In the genomic region with DNA sequence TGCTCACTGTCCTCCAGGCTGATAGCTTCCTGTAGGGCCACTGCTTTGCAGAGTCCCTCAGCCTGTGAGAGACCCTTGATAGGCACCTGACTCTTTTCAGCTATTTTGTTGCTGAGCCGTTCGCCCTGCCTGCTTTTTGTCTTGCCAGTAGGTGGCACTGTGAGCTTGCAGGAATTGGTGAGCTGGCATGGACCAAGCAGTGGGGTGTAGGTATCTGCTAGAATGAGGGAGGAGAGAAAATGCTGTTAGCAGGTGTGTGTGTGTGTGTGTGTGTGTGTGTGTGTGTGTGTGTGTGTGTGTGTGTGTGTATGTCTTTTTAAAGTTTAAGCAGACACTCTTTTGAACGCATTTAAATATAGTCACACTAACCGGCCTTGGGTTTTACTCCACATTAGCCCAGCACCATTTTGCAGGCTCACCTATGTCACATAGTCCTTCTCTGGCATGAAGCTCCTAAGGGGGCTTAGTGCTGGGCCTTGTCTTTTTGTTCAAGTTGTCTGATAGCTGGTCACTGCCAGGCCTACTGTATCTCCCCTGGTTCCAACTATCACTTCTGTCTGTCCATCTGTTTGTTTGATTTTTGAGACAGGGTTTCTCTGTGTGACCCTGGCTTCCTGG, we compare ENCODE assay signal across 8 mouse cellular contexts. TPM values are rescaled to one million over a fixed set of nuclear protein-coding genes. Genes with fewer than 3 reads are reported as not detected.
DNase-seq lines count a peak whose midpoint lies in the region; ATAC-seq and TF ChIP-seq lines count a peak whose summit lies in the region.

No protein-coding gene starts in this region.

- no peaks in the 10 kb centered on the region for H3K27me3 ChIP-seq in ES-Bruce4 (ENCODE audit: control insufficient read depth, insufficient read depth, low read length, poor library complexity, severe bottlenecking)
- 0 out of 2 replicates have a peak, but pooled peaks cover 15% of the 10 kb centered on the region for H3K27me3 ChIP-seq in forebrain, embryonic 10.5 days (ENCODE audit: poor library complexity, severe bottlenecking)
- H3K27me3 ChIP-seq in lung, embryonic 16.5 days (ENCODE audit: control insufficient read depth, insufficient read depth, low read depth, low read length) = peaks cover 3% of the 10 kb centered on the region; the same call in 1 of the 2 replicates

- no peak for TF ChIP-seq EP300 in ES-Bruce4 (IDR thresholded peaks at IDR 0.05; ENCODE audit: insufficient read depth, low read depth, low read length)

- TF ChIP-seq POLR2A in ES-Bruce4 (IDR thresholded peaks at IDR 0.05; ENCODE audit: insufficient read depth, low read length) = no peak

- WGBS in forebrain, embryonic 10.5 days = 30% methylated on average over 4 of the region's 4 CpGs
- WGBS in lung, embryonic 16.5 days = 25% methylated on average over 4 of the region's 4 CpGs

- ATAC-seq in lung, embryonic 16.5 days (ENCODE audit: low read depth) = peak; percentile 81

- H3K4me3 ChIP-seq in ES-Bruce4 (ENCODE audit: low read depth, low read length) = no peak overlapping the region
- H3K4me3 ChIP-seq in forebrain, embryonic 10.5 days = no peak overlapping the region
- no peak overlapping the region for H3K4me3 ChIP-seq in layer of hippocampus, adult 2 months
- no peak overlapping the region for H3K4me3 ChIP-seq in lung, embryonic 16.5 days (ENCODE audit: low read length)

- H3K4me1 ChIP-seq in ES-Bruce4 (ENCODE audit: control insufficient read depth, insufficient read depth, low read length) = no peaks in the 10 kb centered on the region
- peaks cover 6% of the 10 kb centered on the region for H3K4me1 ChIP-seq in forebrain, embryonic 10.5 days
- H3K4me1 ChIP-seq in lung, embryonic 16.5 days (replicated peaks; ENCODE audit: control insufficient read depth, insufficient read depth, low read length) = 0 out of 2 replicates have a peak, but pooled peaks cover 4% of the 10 kb centered on the region

- no peak overlapping the region for H3K27ac ChIP-seq in ES-Bruce4 (ENCODE audit: insufficient read depth, low read length)
- H3K27ac ChIP-seq in forebrain, embryonic 10.5 days = no peak overlapping the region
- no peak overlapping the region for H3K27ac ChIP-seq in layer of hippocampus, adult 2 months
- no peak overlapping the region for H3K27ac ChIP-seq in lung, embryonic 16.5 days (ENCODE audit: low read length)

- H3K9ac ChIP-seq in ES-Bruce4 (ENCODE audit: low read depth, poor library complexity, severe bottlenecking) = no peak overlapping the region
- no peak overlapping the region for H3K9ac ChIP-seq in lung, embryonic 16.5 days (ENCODE audit: low read length)

- peak; percentile 96 for TF ChIP-seq CTCF in ES-Bruce4 (IDR thresholded peaks at IDR 0.05; ENCODE audit: low read depth, low read length)
- TF ChIP-seq CTCF in layer of hippocampus, adult 2 months (conservative IDR thresholded peaks at IDR 0.05) = peak; percentile 84

- no peak overlapping the region for H3K4me2 ChIP-seq in lung, embryonic 16.5 days (ENCODE audit: low read depth, low read length)

- H3K9me3 ChIP-seq in ES-Bruce4 (replicated peaks; ENCODE audit: control insufficient read depth, insufficient read depth, low read length, poor library complexity, severe bottlenecking) = no peaks in the 10 kb centered on the region
- H3K9me3 ChIP-seq in forebrain, embryonic 10.5 days = no peaks in the 10 kb centered on the region
- H3K9me3 ChIP-seq in lung, embryonic 16.5 days (ENCODE audit: control insufficient read depth, low read length) = no peaks in the 10 kb centered on the region

- H3K36me3 ChIP-seq in ES-Bruce4 (ENCODE audit: control insufficient read depth, insufficient read depth, low read length, poor library complexity, severe bottlenecking) = no peaks in the 10 kb centered on the region
- no peaks in the 10 kb centered on the region for H3K36me3 ChIP-seq in forebrain, embryonic 10.5 days (replicated peaks)
- no peaks in the 10 kb centered on the region for H3K36me3 ChIP-seq in lung, embryonic 16.5 days (ENCODE audit: control insufficient read depth, insufficient read depth, low read length)

- peak; percentile 88 for DNase-seq in brain, adult 2 months (ENCODE audit: low read depth, low spot score)
- peak; percentile 79 for DNase-seq in forebrain, embryonic 10.5 days (ENCODE audit: extremely low spot score, low spot score)
- DNase-seq in heart, postnatal 4 days = peak; percentile 87
- peak; percentile 82 to 87 for DNase-seq in layer of hippocampus, adult 2 months (ENCODE audit: low spot score in 2 of 2)
- peak; percentile 72 for DNase-seq in ovary, postnatal 36 days (ENCODE audit: low spot score)
- peak; percentile 87 for DNase-seq in thymus, postnatal 0 days (ENCODE audit: low spot score)

RNA-seq across cellular contexts. Expression of gene Gm32742, which starts 3.4 kb away (rescaled TPM):
- polyA plus RNA-seq in ES-Bruce4 (2011; ENCODE audit: insufficient read depth, insufficient read length, low read depth, missing spikeins) = not detected in 2 replicates
- polyA plus RNA-seq in forebrain, embryonic 10.5 days (2016; fragmentation: Nextera tagmentation; extraction: Ambion mirVana) = not detected in 2 replicates
- total RNA-seq in heart, postnatal 4 days (2021) = not detected
- not detected for total RNA-seq in layer of hippocampus, adult 2 months (2021)
- 0.08 and 0.13 TPM in 2 replicates for polyA plus RNA-seq in lung, embryonic 16.5 days (2015; fragmentation: Nextera tagmentation; extraction: Ambion mirVana)
- polyA plus RNA-seq in thymus, postnatal 0 days (2015; fragmentation: Nextera tagmentation; extraction: Ambion mirVana) = 0.23 and 0.33 TPM in 2 replicates

RNA-seq across cellular contexts. Expression of gene Pou2af1, which starts 51.6 kb away (rescaled TPM):
- not detected in 2 replicates for polyA plus RNA-seq in ES-Bruce4 (2011; ENCODE audit: insufficient read depth, insufficient read length, low read depth, missing spikeins)
- not detected in 2 replicates for polyA plus RNA-seq in forebrain, embryonic 10.5 days (2016; fragmentation: Nextera tagmentation; extraction: Ambion mirVana)
- total RNA-seq in heart, postnatal 4 days (2021) = under 1 TPM; 0.32 to 0.45 TPM
- total RNA-seq in layer of hippocampus, adult 2 months (2021) = not detected
- 0.11 TPM in 2 replicates for polyA plus RNA-seq in lung, embryonic 16.5 days (2015; fragmentation: Nextera tagmentation; extraction: Ambion mirVana)
- polyA plus RNA-seq in thymus, postnatal 0 days (2015; fragmentation: Nextera tagmentation; extraction: Ambion mirVana) = 1.6 and 2.0 TPM in 2 replicates
